Mouse (Mus musculus) MEL (cell line): ENCODE results near the gene Txnrd2.

Experiments used
- CTCF ChIP-seq, 3 experiments: IDR thresholded peaks in 2 of 3; conservative IDR thresholded peaks in 1 of 3; 2 replicates each; pipeline ENCODE4 v1.5.1; 2011 to 2012; ENCODE audit warnings: low read length in 3 of 3, low read depth in 2 of 3, mild to moderate bottlenecking in 2 of 3, improper control_type of control experiment in 1 of 3, inconsistent platforms in 1 of 3, mixed read lengths in 1 of 3, moderate library complexity in 1 of 3; ENCODE audit not compliant: control insufficient read depth in 1 of 3, insufficient read depth in 1 of 3, poor library complexity in 1 of 3, severe bottlenecking in 1 of 3
- E2F4 ChIP-seq: IDR thresholded peaks from 2 replicates; pipeline ENCODE4 v1.6.1; 2011; ENCODE audit warnings: low read depth, low read length, improper control_type of control experiment, borderline replicate concordance
- EP300 ChIP-seq, 2 experiments: IDR thresholded peaks; 2 replicates each; pipeline ENCODE4 v1.6.1; 2011; ENCODE audit warnings: improper control_type of control experiment in 2 of 2, low read length in 2 of 2, low read depth in 1 of 2, mild to moderate bottlenecking in 1 of 2
- ETS1 ChIP-seq: IDR thresholded peaks from 2 replicates; pipeline ENCODE4 v1.6.1; 2012; ENCODE audit warnings: low read depth, mild to moderate bottlenecking, inconsistent platforms, low read length, improper control_type of control experiment, moderate library complexity
- GATA1 ChIP-seq: IDR thresholded peaks from 2 replicates; pipeline ENCODE4 v1.6.1; 2011; ENCODE audit warnings: low read depth, low read length, improper control_type of control experiment
- POLR2A ChIP-seq, 2 experiments: IDR thresholded peaks; 2 replicates each; pipeline ENCODE4 v1.6.1; 2011 to 2012; ENCODE audit warnings: low read length in 2 of 2, mild to moderate bottlenecking in 2 of 2, control low read depth in 1 of 2, improper control_type of control experiment in 1 of 2, low read depth in 1 of 2, moderate library complexity in 1 of 2; ENCODE audit not compliant: control insufficient read depth in 1 of 2, insufficient read depth in 1 of 2, poor library complexity in 1 of 2
- TCF12 ChIP-seq: IDR thresholded peaks from 2 replicates; pipeline ENCODE4 v1.6.1; 2014; ENCODE audit warnings: low read depth, mild to moderate bottlenecking, inconsistent platforms, low read length, improper control_type of control experiment, moderate library complexity

DNA sequence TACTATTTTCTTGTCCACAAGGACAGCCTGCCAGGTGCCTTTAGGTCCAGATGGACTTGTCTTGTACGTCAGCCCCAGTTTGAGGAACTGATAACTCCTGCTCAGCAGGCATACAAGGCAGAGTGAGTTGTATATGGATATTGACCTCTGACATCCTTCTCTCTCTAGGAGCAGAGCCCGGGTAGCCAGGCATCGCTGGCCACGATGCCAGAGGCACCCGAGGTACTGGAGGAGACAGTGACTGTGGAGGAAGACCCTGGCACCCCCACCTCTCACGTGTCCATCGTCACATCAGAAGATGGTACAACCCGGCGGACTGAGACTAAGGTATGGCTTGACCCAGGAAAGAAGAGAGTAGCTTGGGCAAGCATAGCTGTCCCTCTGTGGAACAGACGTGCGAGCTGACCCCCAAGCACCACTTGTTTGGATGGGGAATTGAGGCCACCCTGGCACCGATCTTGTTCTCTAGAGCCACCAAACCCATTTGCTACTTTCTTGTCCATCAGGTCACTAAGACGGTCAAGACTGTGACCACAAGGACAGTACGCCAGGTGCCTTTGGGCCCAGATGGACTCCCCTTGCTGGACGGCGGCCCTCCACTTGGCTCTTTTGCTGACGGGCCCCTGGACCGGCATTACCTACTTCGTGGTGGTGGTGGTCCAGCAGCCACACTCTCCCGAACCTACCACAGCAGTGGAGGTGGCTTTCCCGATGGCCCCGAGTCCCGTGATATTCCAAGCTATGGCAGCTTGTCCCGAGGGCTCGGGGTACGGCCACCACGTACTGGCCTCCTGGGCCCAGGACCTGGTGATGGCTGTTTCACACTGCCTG lies 29.2 kb upstream of the Txnrd2 start:
- TF ChIP-seq CTCF (IDR thresholded peaks at IDR 0.05 in 2 of 3, conservative IDR thresholded peaks at IDR 0.05 in 1 of 3; ENCODE audit: control insufficient read depth in 1 of 3, insufficient read depth in 1 of 3, low read depth in 2 of 3, low read length in 3 of 3, poor library complexity in 1 of 3, severe bottlenecking in 1 of 3) (no peak), TCF12 (no peak), GATA1 (no peak), POLR2A (IDR thresholded peaks at IDR 0.05; ENCODE audit: control insufficient read depth in 1 of 2, insufficient read depth in 1 of 2, low read depth in 1 of 2, low read length in 2 of 2, poor library complexity in 1 of 2) (no peak), EP300 (IDR thresholded peaks at IDR 0.05; ENCODE audit: low read depth in 1 of 2, low read length in 2 of 2) (no peak), ETS1 (no peak), E2F4 (no peak)
